ENCODE assay signal across 10 mouse cellular contexts in genomic region chr5:141754278-141754677, GRCm38 (mm10).
DNase-seq lines count a peak whose midpoint lies in the region; ATAC-seq and TF ChIP-seq lines count a peak whose summit lies in the region.
"Had no signal": no experiment of that assay in that cellular context is flagged by ENCODE, and none has a peak within 500 bp of the region (broad histone marks: within the 10 kb centered on the region; RNA-seq: fewer than 3 reads in every experiment).

No protein-coding gene starts in this region.

- no peaks in the 10 kb centered on the region for H3K79me2 ChIP-seq in liver, adult 2 months (ENCODE audit: control insufficient read depth, insufficient read depth, low read length)

- no peak for ATAC-seq in liver, embryonic 12.5 days
- ATAC-seq: liver, postnatal 0 days had no signal

- DNase-seq in liver, adult 2 months (ENCODE audit: extremely low read depth, low read depth, low spot score) = peak; percentile 0
- DNase-seq in frontal cortex, postnatal 10 days (ENCODE audit: low spot score in 2 of 2) = peak; percentile 48 to 64
- peak; percentile 23 to 29 for DNase-seq in layer of hippocampus, postnatal 25 days (ENCODE audit: extremely low spot score in 1 of 2, low spot score in 1 of 2)
- DNase-seq in right cerebral cortex, postnatal 10 days (ENCODE audit: low spot score in 2 of 2) = peak; percentile 82 to 83
- DNase-seq in natural killer cell, adult 2 months (ENCODE audit: low spot score in 2 of 2) = no peak
- no peak for DNase-seq in lung, adult 2 months
- DNase-seq in testis, postnatal 10 days (ENCODE audit: low spot score) = no peak
- DNase-seq: liver, postnatal 0 days had no signal

- H3K36me3 ChIP-seq in liver, adult 2 months (ENCODE audit: control insufficient read depth, insufficient read depth, low read length) = no peaks in the 10 kb centered on the region
- no peaks in the 10 kb centered on the region for H3K36me3 ChIP-seq in liver, embryonic 12.5 days
- H3K36me3 ChIP-seq: heart, embryonic 15.5 days had no signal

- H3K27ac ChIP-seq in liver, adult 2 months (replicated peaks; ENCODE audit: insufficient read depth, low read depth, low read length) = no peak overlapping the region
- no peak overlapping the region for H3K27ac ChIP-seq in liver, embryonic 12.5 days
- H3K27ac ChIP-seq: heart, embryonic 15.5 days had no signal

- TF ChIP-seq CTCF in liver, adult 2 months (IDR thresholded peaks at IDR 0.05; ENCODE audit: low read depth, low read length) = no peak
- TF ChIP-seq CTCF in lung, adult 2 months (IDR thresholded peaks at IDR 0.05; ENCODE audit: insufficient read depth, low read length) = no peak

- TF ChIP-seq POLR2A in liver, adult 2 months (IDR thresholded peaks at IDR 0.05; ENCODE audit: extremely low read depth, insufficient read depth, low read length) = no peak
- no peak for TF ChIP-seq POLR2A in lung, adult 2 months (IDR thresholded peaks at IDR 0.05; ENCODE audit: borderline replicate concordance, extremely low read depth, low read depth, low read length)

- H3K9me3 ChIP-seq in liver, embryonic 12.5 days (replicated peaks) = no peaks in the 10 kb centered on the region
- H3K9me3 ChIP-seq: heart, embryonic 15.5 days had no signal

- no peak overlapping the region for H3K9ac ChIP-seq in liver, adult 2 months (ENCODE audit: low read depth, low read length)
- no peak overlapping the region for H3K9ac ChIP-seq in liver, embryonic 12.5 days
- H3K9ac ChIP-seq: heart, embryonic 15.5 days; liver, postnatal 0 days had no signal

- 59% methylated on average over 7 of the region's 7 CpGs for WGBS in liver, adult 2 months
- 16% methylated on average over 7 of the region's 7 CpGs for WGBS in liver, embryonic 12.5 days (ENCODE audit: insufficient replicate concordance)
- WGBS in lung, adult 2 months = 33% methylated on average over 7 of the region's 7 CpGs

- no peak overlapping the region for H3K4me3 ChIP-seq in liver, adult 2 months (ENCODE audit: insufficient read depth, low read depth, low read length)
- H3K4me3 ChIP-seq in liver, embryonic 12.5 days = no peak overlapping the region
- H3K4me3 ChIP-seq in lung, adult 2 months (replicated peaks; ENCODE audit: extremely low read depth, low read depth, low read length) = no peak overlapping the region
- H3K4me3 ChIP-seq: heart, embryonic 15.5 days had no signal

- H3K4me1 ChIP-seq in liver, adult 2 months (ENCODE audit: control insufficient read depth, insufficient read depth, low read length) = no peaks in the 10 kb centered on the region; the same call in 1 of the 2 replicates
- H3K4me1 ChIP-seq in liver, embryonic 12.5 days = no peaks in the 10 kb centered on the region
- H3K4me1 ChIP-seq in lung, adult 2 months (ENCODE audit: control insufficient read depth, insufficient read depth, low read length) = no peaks in the 10 kb centered on the region

- H3K27me3 ChIP-seq in liver, adult 2 months (ENCODE audit: control insufficient read depth, insufficient read depth, low read length) = no peaks in the 10 kb centered on the region
- H3K27me3 ChIP-seq in liver, embryonic 12.5 days (replicated peaks) = no peaks in the 10 kb centered on the region
- H3K27me3 ChIP-seq: heart, embryonic 15.5 days had no signal

- H3K4me2 ChIP-seq in liver, embryonic 12.5 days = no peak overlapping the region
- H3K4me2 ChIP-seq: heart, embryonic 15.5 days had no signal

Comparison
In these comparisons a context has a peak if more than half of its experiments do, and no peak if none do; other contexts are left out.
1. DNase-seq: peak in liver, adult 2 months (single experiment), frontal cortex, postnatal 10 days (2 of 2), layer of hippocampus, postnatal 25 days (2 of 2) and right cerebral cortex, postnatal 10 days (2 of 2); none in natural killer cell, adult 2 months (0 of 2), lung, adult 2 months (single experiment) and testis, postnatal 10 days (single experiment).